Mouse (Mus musculus): Measurements from ENCODE around the gene Swi5. TPM values are rescaled to one million over a fixed set of nuclear protein-coding genes. Genes with fewer than 3 reads are reported as not detected.

The Swi5 gene
- 44.8 and 65.3 TPM in 2 replicates for polyA plus RNA-seq (2012; rRNA removed)

DNA sequence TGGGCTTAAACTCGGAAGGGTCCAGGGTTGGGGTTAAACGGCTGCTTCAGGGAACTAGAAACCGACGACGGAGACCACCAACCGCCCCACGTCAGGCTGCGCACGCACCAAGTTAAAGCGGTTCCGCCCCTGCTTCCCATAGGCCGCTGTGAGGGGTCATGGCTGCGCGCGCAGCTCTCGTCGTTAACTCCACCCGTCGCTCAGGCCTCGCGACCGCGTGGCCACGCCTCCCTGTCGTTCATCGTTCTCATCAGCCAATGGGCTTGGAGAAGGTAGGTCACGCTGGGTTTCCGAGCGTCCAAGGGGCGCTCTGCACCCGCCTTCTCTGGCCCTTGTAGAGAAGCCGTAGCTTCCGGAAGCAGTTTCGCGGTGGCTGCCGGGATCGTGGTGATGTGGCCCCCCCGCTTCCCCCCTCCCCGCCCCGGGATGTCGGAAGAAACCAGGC lies at the start of gene Swi5:
TSS of gene Swi5 (minus strand) at position 153 of the 445 bp plus-strand sequence.
- H3K36me3 ChIP-seq (ENCODE audit: control insufficient read depth, insufficient read depth, low read length) = peaks cover 12% of the 10 kb centered on the region
- peaks cover 5% of the 10 kb centered on the region for H3K4me1 ChIP-seq (ENCODE audit: control insufficient read depth, insufficient read depth, insufficient read length, low read length)
- TF ChIP-seq CTCF (IDR thresholded peaks at IDR 0.05; ENCODE audit: extremely low read depth, insufficient read length, insufficient replicate concordance, low read depth, low read length) (no peak), POLR2A (IDR thresholded peaks at IDR 0.05; ENCODE audit: low read depth, low read length) (peak; percentile 76)
- under 1% methylated on average over 41 of the region's 41 CpGs for WGBS
- peak within 1 kb of the TSS; percentile 14 for H3K27ac ChIP-seq (ENCODE audit: insufficient read depth, low read depth, low read length)
- H3K4me3 ChIP-seq (ENCODE audit: low read depth, low read length) = peak within 1 kb of the TSS; percentile 86
- no peaks in the 10 kb centered on the region for H3K27me3 ChIP-seq (ENCODE audit: control insufficient read depth, insufficient read depth, low read length)

DNA sequence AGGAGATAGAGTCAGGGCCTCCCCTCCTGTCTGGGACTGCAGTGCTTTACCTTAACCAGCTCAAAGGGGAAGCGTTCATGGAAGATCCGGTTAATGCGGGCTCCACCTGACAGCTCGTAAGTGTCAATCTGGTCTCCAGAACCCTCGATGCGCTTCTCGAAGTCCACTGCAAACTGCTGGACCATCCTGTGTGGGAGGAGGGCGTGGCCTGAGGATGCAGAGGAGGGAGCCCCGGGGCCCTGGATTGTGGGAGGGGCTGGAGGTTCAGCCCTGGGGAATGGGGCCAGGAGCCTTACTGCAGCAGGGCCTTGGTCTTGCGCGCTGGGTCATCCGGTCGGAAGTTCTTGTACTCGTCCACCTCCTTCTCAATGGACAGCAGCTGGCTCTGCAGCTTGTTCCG lies 48.0 kb upstream of the Swi5 start:
- Histone ChIP-seq H3K27me3 (ENCODE audit: control insufficient read depth, insufficient read depth, low read length) (no peaks in the 10 kb centered on the region), H3K4me1 (ENCODE audit: control insufficient read depth, insufficient read depth, insufficient read length, low read length) (no peaks in the 10 kb centered on the region), H3K36me3 (ENCODE audit: control insufficient read depth, insufficient read depth, low read length) (peaks cover 24% of the 10 kb centered on the region), H3K27ac (ENCODE audit: insufficient read depth, low read depth, low read length) (no peak overlapping the region), H3K4me3 (ENCODE audit: low read depth, low read length) (no peak overlapping the region)
- TF ChIP-seq CTCF (IDR thresholded peaks at IDR 0.05; ENCODE audit: extremely low read depth, insufficient read length, insufficient replicate concordance, low read depth, low read length) (no peak), POLR2A (IDR thresholded peaks at IDR 0.05; ENCODE audit: low read depth, low read length) (no peak)
- 68% methylated on average over 15 of the region's 15 CpGs for WGBS

DNA sequence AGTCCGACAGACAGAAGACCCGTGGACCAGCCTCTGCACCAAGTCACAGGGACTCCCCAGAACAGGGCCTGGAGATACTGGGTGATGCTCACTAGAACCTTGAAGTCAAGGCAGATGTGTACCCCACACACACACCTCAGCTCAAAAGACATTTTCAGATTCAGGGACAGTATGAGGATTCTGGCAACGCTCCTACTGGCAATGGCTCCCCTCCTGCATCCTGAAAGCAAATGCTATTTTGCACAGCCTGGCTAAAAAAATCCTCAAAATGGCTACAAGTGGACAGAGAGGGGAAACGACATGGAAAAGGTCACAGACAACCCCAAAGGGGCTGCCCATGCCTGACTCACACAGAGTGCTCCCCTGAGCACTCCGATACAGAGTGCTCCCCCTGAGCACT lies 44.3 kb upstream of the Swi5 start:
- Histone ChIP-seq H3K36me3 (ENCODE audit: control insufficient read depth, insufficient read depth, low read length) (peaks cover 18% of the 10 kb centered on the region), H3K4me3 (ENCODE audit: low read depth, low read length) (no peak overlapping the region), H3K27ac (ENCODE audit: insufficient read depth, low read depth, low read length) (no peak overlapping the region), H3K4me1 (ENCODE audit: control insufficient read depth, insufficient read depth, insufficient read length, low read length) (no peaks in the 10 kb centered on the region), H3K27me3 (ENCODE audit: control insufficient read depth, insufficient read depth, low read length) (no peaks in the 10 kb centered on the region)
- WGBS = 87% methylated on average over 5 of the region's 5 CpGs
- TF ChIP-seq CTCF (IDR thresholded peaks at IDR 0.05; ENCODE audit: extremely low read depth, insufficient read length, insufficient replicate concordance, low read depth, low read length) = no peak
- no peak for TF ChIP-seq POLR2A (IDR thresholded peaks at IDR 0.05; ENCODE audit: low read depth, low read length)

GRCm38 (mm10) chr2:32329531-32329930 lies 41.7 kb upstream of the Swi5 start:
- TF ChIP-seq CTCF (IDR thresholded peaks at IDR 0.05; ENCODE audit: extremely low read depth, insufficient read length, insufficient replicate concordance, low read depth, low read length) = no peak
- TF ChIP-seq POLR2A (IDR thresholded peaks at IDR 0.05; ENCODE audit: low read depth, low read length) = no peak
- H3K27ac ChIP-seq (ENCODE audit: insufficient read depth, low read depth, low read length) = no peak overlapping the region

DNA sequence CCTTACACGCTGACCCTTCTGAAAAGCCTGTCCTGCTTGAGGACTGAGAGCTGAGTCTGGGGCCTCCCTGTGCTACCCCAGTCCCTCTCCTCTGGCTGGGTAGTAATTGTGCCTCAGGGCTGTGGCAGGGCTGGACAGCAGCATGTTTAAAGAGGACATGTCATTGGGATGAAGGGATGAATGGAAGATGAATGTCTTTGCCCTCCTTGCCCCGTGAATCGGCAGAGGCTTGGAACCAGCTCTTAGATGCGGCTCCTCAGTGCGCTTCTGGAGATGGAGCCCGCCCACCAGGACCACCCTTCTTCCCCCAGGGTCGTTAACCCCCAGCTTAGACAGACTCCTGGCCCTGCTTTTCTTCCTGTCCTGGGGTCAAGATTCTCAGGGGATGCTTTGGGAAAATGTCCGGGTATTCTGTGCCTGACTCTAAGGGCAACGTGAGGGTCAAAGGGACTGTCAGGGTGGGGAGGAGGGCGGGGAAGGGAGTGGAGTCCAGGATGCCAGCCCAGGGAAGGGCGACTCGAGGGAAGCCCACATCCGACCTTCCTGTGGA lies 41.1 kb upstream of the Swi5 start:
- 59% methylated on average over 13 of the region's 13 CpGs for WGBS
- peaks cover 3% of the 10 kb centered on the region for H3K36me3 ChIP-seq (ENCODE audit: control insufficient read depth, insufficient read depth, low read length)
- TF ChIP-seq CTCF (IDR thresholded peaks at IDR 0.05; ENCODE audit: extremely low read depth, insufficient read length, insufficient replicate concordance, low read depth, low read length) (no peak), POLR2A (IDR thresholded peaks at IDR 0.05; ENCODE audit: low read depth, low read length) (no peak)
- no peaks in the 10 kb centered on the region for H3K27me3 ChIP-seq (ENCODE audit: control insufficient read depth, insufficient read depth, low read length)
- no peak overlapping the region for H3K27ac ChIP-seq (ENCODE audit: insufficient read depth, low read depth, low read length)
- no peak overlapping the region for H3K4me3 ChIP-seq (ENCODE audit: low read depth, low read length)
- no peaks in the 10 kb centered on the region for H3K4me1 ChIP-seq (ENCODE audit: control insufficient read depth, insufficient read depth, insufficient read length, low read length)

More at GRCm38 (mm10) chr2:32329531-32329930, 41.7 kb upstream of the Swi5 start:
- Histone ChIP-seq H3K4me3 (ENCODE audit: low read depth, low read length) (no peak overlapping the region), H3K27me3 (ENCODE audit: control insufficient read depth, insufficient read depth, low read length) (no peaks in the 10 kb centered on the region), H3K36me3 (ENCODE audit: control insufficient read depth, insufficient read depth, low read length) (peaks cover 4% of the 10 kb centered on the region), H3K4me1 (ENCODE audit: control insufficient read depth, insufficient read depth, insufficient read length, low read length) (no peaks in the 10 kb centered on the region)
- WGBS = 84% methylated on average over 6 of the region's 6 CpGs

- H3K27me3 ChIP-seq (ENCODE audit: control insufficient read depth, insufficient read depth, low read length) = no peaks in the 10 kb centered on the region
- TF ChIP-seq POLR2A (IDR thresholded peaks at IDR 0.05; ENCODE audit: low read depth, low read length) (no peak), CTCF (IDR thresholded peaks at IDR 0.05; ENCODE audit: extremely low read depth, insufficient read length, insufficient replicate concordance, low read depth, low read length) (no peak)
- peaks cover 6% of the 10 kb centered on the region for H3K36me3 ChIP-seq (ENCODE audit: control insufficient read depth, insufficient read depth, low read length)
- H3K27ac ChIP-seq (ENCODE audit: insufficient read depth, low read depth, low read length) = no peak overlapping the region
- peaks cover 2% of the 10 kb centered on the region; the same call in 1 of the 2 replicates for H3K4me1 ChIP-seq (ENCODE audit: control insufficient read depth, insufficient read depth, insufficient read length, low read length)
- WGBS = 79% methylated on average over 4 of the region's 4 CpGs
- no peak overlapping the region for H3K4me3 ChIP-seq (ENCODE audit: low read depth, low read length)
Observed at GRCm38 (mm10) chr2:32327200-32327599, 39.3 kb upstream of the Swi5 start.

- H3K27me3 ChIP-seq (ENCODE audit: control insufficient read depth, insufficient read depth, low read length) = no peaks in the 10 kb centered on the region
- 70% methylated on average over 7 of the region's 7 CpGs for WGBS
- no peak overlapping the region for H3K27ac ChIP-seq (ENCODE audit: insufficient read depth, low read depth, low read length)
- H3K4me1 ChIP-seq (ENCODE audit: control insufficient read depth, insufficient read depth, insufficient read length, low read length) = peaks cover 7% of the 10 kb centered on the region; the same call in 1 of the 2 replicates
- peaks cover 7% of the 10 kb centered on the region for H3K36me3 ChIP-seq (ENCODE audit: control insufficient read depth, insufficient read depth, low read length)
- TF ChIP-seq POLR2A (IDR thresholded peaks at IDR 0.05; ENCODE audit: low read depth, low read length) (no peak), CTCF (IDR thresholded peaks at IDR 0.05; ENCODE audit: extremely low read depth, insufficient read length, insufficient replicate concordance, low read depth, low read length) (no peak)
- no peak overlapping the region for H3K4me3 ChIP-seq (ENCODE audit: low read depth, low read length)
Observed at GRCm38 (mm10) chr2:32325342-32325741, 37.5 kb upstream of the Swi5 start.

Data from small intestine, adult 2 months (tissue).